Mouse (Mus musculus) gastrocnemius, postnatal 10 days (tissue): Measurements from ENCODE around the gene Prg3. TPM values are rescaled to one million over a fixed set of nuclear protein-coding genes. Genes with fewer than 3 reads are reported as not detected.
A peak's percentile ranks its signal among the peaks of the same experiment; 100 is the strongest.

Experiments used
- DNase-seq: peaks from one replicate; pipeline ENCODE4 v3.0.0; 2021; ENCODE audit warnings: mixed read lengths
- long read RNA-seq, 2 experiments: library from polyadenylated mRNA; stranded (forward); transcript quantifications; one replicate each; pipeline ENCODE4 v2.0.0; 2021
- total RNA-seq, 2 experiments: library from RNA; stranded (reverse); gene quantifications; 2 replicates each; pipeline ENCODE4 v1.2.3; 2021

The Prg3 gene
- not detected for total RNA-seq
- long read RNA-seq, experiment 1, result 0 reads
- long read RNA-seq, experiment 2, result 0 reads

DNA sequence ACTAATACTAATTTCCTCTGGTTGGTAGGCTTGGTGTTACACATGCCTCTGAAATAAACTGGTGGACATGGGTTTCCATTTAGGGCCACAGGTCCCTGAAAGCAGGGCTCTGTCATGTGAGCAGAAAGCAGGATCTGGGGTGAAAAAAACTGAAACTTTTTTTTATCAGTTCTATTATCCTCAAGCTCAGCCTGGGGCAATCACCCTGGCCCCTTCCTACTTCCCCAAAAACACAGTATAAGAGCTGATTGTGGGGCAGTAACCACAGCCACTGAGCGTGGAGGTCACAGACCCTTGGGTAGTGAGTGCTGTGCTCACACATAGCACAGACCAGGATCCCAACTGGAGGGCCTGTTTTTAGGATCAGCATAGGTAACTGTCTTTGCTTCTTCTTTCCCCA, at the start of gene Prg3:
Gene Prg3 (plus strand): TSS at position 286 of the 400 bp plus-strand sequence.
- no peak for DNase-seq

DNA sequence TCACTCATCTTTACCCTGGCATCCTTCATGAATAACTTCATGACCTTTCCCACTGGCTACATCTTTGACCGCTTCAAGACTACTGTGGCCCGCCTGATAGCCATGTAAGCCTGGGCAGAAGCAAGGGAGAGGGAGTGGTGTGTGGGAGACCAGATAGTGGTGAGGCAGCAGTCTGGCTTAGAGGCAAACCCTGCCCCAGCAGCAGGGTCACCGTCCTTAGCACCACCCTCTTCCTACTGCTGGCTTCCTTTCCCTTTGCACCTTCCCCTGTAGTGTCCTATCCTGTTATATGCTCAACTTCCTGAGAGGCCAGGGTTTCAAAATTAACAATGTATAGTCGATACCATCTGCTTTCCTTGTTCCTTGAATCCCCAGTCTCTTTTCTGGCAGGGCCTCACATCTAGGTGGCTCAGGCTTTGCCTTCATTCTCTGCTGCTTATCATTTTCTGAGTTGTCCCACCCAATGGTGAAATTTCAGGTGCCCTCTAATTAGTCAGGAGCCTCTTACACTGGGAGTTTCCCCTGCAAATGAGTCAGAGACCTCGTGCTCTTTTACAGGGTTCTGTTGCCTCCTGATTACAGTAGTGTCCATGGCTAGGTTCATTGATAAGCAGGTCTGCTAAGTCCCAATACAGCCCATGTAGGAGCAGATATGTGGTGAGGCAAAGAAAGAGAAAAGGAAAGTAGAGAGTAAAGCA, 49.6 kb upstream of the Prg3 start:
- DNase-seq, result no peak

GRCm38 (mm10) chr2:84939306-84939705, 48.7 kb upstream of the Prg3 start:
- DNase-seq, result no peak

DNA sequence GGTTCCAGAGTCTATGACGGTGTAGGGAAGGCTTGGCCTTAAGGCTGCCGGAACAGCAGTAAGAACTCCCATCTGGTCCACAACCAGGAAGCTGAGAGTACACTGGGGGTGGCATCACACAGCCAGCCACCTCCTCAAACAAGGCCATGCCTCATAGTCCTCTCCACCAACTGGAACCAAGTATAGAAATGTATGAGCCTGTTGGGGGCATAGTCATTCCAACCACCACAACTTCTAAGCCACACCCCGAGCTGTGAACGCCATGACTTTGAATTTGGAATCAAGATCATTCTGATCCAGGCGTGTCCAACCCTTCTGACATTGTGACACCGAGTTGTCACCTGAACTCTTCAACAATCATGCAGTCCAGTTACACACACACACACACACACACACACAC, 48.3 kb upstream of the Prg3 start:
- DNase-seq, result no peak

DNA sequence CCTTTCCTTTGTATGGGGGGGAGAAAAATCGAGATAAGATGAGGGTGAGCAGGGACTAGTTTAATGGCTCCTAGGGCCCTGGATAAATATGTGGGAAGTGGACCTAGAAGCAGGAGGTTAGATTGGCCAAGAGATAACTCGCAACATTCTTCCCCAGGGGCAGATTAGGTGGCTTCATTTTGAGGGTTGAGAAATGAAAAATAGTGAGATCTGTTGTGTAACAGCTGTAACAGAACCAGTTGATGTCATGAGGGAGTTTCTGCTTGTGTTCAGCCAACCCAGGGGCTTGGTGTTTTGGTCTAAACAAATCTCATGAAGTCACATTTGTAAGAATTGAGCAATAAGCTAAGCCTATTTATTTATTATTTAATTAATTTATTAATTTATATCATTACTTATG, 46.7 kb upstream of the Prg3 start:
- DNase-seq, result no peak

GRCm38 (mm10) chr2:84941795-84942194, 46.2 kb upstream of the Prg3 start:
- no peak for DNase-seq

GRCm38 (mm10) chr2:84947154-84947771, 40.8 kb upstream of the Prg3 start:
- no peak for DNase-seq

DNA sequence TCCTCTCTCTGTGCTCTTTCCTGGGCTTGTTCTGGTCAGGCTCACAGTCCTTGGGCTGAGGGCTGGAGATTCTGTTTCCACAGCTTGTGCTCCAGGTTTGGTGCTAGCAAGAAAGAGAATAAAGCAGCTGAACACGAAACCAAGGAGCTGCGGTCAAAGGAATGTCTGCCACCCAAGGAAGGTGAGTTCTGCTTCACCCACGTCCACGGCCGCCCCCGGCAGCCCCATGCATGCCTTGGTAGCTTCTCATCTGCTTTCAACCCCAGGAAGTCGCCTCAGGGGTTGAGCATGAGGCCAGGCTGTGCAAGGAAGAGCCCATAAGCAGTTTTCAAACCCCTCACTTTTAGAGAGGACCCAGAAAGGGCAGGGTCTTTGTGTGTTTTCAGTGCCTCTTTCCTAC, 39.8 kb upstream of the Prg3 start:
- no peak for DNase-seq

DNA sequence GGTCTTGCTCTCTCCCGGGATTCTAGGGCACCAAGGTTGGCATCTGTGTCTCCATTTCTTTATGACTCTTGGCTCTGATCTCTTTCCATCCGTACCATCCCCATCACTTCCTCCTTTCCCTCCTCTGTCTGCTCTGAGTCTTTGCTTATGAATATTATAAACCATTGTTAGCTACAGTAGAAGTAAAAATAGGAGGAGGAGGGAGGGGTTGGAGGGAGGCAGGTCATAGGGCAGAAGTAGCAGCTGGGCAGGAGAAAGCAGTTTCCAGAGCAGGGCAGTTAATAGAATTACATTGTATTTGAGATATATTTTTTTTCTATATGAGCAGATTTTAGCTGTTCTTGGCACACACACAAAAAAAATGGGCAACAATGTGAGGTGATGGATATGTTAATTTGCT, 39.3 kb upstream of the Prg3 start:
- no peak for DNase-seq

DNA sequence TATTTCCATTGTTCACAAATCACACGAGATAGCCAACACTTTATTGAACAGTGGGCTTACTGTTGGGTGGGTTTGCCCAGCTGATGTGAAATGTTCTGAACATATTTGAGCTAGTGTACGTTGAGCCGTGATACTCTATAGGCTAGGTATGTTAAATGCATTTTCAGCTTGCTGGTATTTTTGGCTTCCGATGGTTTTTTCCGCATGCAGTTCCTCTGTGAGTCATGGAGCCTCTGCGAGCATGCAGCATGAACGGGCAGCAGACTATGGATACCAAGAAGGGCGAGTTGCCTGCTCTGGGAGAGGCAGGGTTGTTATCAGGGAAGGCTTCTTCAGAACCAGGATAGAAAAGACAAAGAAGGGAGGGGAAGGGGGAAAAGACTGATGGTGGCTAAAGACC, 37.0 kb upstream of the Prg3 start:
- DNase-seq, result no peak

DNA sequence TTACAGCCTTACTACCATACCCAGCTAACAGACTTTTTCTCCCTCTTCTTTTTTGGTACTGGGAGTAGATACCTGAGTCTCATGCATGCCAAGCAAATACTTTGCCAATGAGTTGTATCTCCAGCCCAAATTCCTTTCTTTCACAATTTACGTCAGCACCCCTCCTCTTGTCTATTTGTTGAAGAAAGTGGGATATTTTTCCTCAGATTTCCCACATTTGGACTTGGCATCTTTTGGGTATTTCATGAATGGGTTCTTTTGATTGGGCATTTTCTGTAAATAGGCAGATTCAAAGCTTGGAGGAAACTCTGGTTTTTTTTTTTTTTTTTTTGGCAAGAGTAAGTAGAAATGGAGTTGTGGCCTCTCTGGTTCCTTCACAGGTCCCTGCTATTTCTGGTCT, 35.8 kb upstream of the Prg3 start:
- DNase-seq, result no peak

GRCm38 (mm10) chr2:84952693-84953092, 35.3 kb upstream of the Prg3 start:
- DNase-seq, result no peak

GRCm38 (mm10) chr2:84955435-84955834, 32.6 kb upstream of the Prg3 start:
- no peak for DNase-seq

DNA sequence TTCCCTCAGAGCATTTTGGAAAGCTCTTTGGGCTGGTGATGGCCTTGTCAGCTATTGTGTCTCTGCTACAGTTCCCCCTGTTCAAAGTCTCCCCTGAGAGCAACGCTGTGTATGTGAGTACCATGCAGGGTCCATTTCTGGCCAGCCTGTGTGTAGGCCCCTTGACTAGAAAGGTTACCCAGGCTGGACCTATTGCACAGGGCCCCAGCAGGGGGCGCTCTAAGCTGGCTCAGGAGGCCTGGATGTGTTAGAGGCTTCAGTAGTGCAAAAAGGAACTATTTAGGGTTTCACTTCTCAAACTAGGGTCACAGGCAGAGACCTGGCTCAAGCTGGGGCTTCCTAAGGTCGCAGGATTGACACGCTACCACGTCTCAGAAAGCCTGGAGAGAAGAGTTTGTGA, 31.7 kb upstream of the Prg3 start:
- DNase-seq, result peak; percentile 67

- DNase-seq, result no peak
Observed at GRCm38 (mm10) chr2:84958588-84959264, 29.3 kb upstream of the Prg3 start.

GRCm38 (mm10) chr2:84961300-84961699, 26.7 kb upstream of the Prg3 start:
- DNase-seq, result peak; percentile 53

GRCm38 (mm10) chr2:84961901-84962300, 26.1 kb upstream of the Prg3 start:
- DNase-seq, result no peak

DNA sequence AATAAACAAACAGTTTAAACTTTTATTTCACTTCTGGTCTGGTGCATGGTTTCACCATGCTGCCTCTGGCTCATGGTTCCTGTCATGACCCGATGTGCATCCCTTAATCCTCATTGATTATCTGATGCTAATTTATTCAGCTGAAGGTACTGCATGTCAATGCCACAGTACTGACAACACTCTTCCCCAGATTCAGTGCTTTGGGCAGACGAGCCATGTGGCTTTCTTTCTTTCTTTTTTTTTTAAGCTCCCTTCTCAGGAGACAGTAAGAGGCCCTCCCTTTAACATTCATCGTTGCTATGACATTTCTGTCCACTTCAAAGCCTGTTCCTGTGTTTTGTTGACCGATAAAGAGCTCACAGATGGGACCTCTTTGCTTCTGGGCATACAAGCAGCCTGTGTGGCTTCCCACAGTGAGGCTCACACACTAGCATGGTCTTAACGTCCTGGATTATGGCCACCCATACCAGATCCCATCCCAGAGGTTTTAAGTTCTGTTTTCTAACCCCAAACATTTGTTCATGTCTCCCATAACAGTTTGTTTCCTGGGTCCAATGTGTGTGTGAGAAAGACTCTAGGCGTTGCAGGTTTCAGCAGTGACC, 25.0 kb upstream of the Prg3 start:
- no peak for DNase-seq

DNA sequence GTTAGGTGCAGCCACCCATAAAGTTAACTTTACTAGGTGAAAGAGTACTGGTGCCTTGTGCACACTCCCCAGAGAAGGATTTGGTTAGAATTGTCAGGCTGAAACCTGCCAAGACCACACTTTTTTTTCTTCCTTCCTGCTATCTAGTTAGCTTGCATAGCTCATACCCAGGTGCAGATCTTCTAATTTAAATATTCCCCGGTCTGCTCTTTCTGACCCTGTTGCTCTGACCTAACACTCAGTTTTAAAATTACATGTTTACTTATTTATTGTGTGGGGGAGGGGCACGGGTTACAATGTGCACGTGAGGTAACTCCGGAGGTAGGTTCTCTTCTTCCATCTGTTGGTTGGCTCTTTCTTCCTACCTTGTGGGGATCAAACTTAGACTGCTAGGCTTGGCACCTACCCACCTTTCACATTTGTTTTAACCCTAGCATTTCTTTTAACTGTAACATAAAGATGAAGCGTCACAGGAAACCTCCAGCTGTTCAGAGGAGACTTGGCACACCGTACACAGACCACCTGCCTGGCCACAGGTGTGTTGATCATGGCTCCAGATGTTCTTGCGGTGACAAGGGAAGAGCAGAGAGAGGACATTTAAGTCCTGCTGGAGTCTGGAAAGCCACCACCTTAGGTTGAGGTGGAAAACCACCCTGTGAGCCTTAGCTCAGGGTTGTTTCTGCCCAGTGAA, 23.8 kb upstream of the Prg3 start:
- no peak for DNase-seq

DNA sequence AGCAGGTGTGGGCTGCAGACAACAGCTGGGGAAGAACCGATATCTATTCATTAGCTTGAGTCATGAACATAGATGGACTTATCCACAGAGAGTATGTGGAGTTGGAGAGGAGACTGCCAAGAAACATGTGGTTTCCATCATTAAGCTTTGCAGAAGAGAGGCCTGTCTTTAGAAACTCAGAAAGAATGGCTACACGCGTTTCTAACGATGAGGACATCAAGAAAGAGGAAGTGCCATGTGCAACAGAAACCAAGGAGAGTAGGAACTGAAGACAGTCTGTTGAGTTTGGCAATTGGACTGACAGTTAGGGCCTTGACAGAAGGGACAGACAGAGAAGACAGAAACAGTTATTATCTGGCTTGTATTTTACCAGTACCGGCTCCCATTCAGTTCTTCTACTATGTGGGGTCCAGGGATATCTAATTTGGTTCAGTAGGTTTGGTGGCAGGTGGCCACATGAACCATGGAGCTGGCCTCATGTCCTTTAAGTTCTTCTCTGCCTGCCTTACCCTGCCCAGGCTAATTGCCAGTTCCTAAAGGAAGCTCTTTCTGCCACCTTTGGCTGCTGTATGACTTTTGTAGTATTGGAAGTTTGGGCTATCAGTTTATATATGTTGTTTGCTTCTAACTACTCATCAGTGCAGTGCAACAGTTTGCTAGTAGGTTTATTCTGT, 20.6 kb upstream of the Prg3 start:
- DNase-seq, result no peak

GRCm38 (mm10) chr2:84975580-84975979, 12.4 kb upstream of the Prg3 start:
- DNase-seq, result no peak

DNA sequence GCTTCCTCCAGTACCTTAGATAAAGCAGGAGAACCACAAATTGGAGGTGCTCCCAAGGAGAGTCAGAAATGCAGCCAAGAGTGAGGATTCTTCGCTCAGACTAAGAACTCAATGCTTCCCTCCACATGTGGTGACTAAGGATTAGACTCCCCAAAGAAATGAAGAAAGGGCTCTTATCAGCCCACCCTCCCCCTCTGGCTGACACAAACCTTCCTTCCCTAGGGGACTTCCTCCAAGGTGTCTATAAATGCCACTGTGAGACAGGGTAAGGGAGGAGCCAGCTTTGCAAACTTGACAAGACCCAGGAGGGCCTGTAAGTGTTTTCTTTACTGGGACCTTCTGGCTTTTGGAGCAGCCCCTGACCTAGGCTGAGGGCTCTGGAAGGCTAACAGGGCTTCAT, 7.8 kb upstream of the Prg3 start, which contains the start of gene Prg2:
Gene Prg2 (plus strand): TSS at position 274 of the 400 bp plus-strand sequence.
- DNase-seq, result no peak
